Mouse (Mus musculus): ENCODE data around the gene Uchl3. TPM values are rescaled to one million over a fixed set of nuclear protein-coding genes. Genes with fewer than 3 reads are reported as not detected.

Uchl3 gene
- polyA plus RNA-seq, 1 experiment from 2014 or later, result 95.2 TPM

DNA sequence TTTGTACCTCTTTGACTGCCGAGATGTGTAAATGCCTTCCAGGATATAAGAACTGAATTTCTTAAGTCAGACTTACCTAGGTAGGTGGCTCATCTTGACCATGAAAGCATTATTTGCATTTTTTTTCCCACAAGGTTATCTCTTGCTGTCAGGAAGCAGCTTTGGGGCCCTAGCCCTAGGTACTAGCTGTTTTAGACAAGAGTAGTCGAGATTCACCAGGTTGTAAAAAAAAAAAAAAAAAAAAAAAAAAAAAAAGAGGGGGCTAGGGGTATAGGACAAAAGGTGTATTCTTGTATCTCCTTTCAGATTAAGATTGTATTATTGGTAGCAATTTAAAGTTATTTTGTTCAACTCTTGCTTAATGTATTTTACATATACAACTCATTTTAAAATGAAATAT is 23.2 kb upstream of the Uchl3 start:
- no peak for ATAC-seq (replicated peaks; ENCODE audit: extremely low read depth, insufficient read depth, low FRiP score)
- WGBS, result 76% methylated on average over 2 of the region's 2 CpGs
- H3K4me2 ChIP-seq (ENCODE audit: low read depth, low read length), result no peak overlapping the region
- no peaks in the 10 kb centered on the region for H3K9me3 ChIP-seq (replicated peaks; ENCODE audit: control insufficient read depth, low read length)
- H3K36me3 ChIP-seq (ENCODE audit: control insufficient read depth, insufficient read depth), result peaks cover 7% of the 10 kb centered on the region
- no peaks in the 10 kb centered on the region for H3K27me3 ChIP-seq (ENCODE audit: control insufficient read depth, insufficient read depth, low read length)
- no peak overlapping the region for H3K9ac ChIP-seq (ENCODE audit: low read length)
- no peaks in the 10 kb centered on the region for H3K4me1 ChIP-seq (ENCODE audit: control insufficient read depth, insufficient read depth, low read length)
- H3K4me3 ChIP-seq (ENCODE audit: low read length), result no peak overlapping the region
- H3K27ac ChIP-seq (ENCODE audit: low read length), result no peak overlapping the region

DNA sequence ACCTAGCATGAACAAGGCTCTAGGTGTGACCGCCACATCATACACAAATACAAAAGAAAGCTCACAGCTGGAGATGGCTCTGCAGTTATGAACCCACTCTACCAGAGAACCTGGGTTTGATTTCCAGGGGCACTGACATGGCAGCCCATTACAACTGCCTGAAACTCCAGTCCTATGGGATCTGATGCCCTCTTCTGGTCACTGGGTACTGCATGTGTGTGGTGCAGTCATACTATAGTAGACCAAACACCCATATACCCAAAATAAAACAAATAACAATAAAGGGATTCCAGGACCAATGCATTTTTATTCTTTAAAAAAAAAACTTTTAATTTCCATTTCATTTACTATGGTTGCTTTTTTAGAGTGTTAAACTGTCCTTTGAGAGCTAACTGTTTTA is 18.0 kb upstream of the Uchl3 start:
- H3K36me3 ChIP-seq (ENCODE audit: control insufficient read depth, insufficient read depth), result peaks cover 7% of the 10 kb centered on the region
- H3K4me1 ChIP-seq (ENCODE audit: control insufficient read depth, insufficient read depth, low read length), result peaks cover 3% of the 10 kb centered on the region
- 100% methylated on average over 1 of the region's 1 CpGs for WGBS
- no peak for ATAC-seq (replicated peaks; ENCODE audit: extremely low read depth, insufficient read depth, low FRiP score)
- no peaks in the 10 kb centered on the region for H3K9me3 ChIP-seq (replicated peaks; ENCODE audit: control insufficient read depth, low read length)
- no peak overlapping the region for H3K4me3 ChIP-seq (ENCODE audit: low read length)
- H3K4me2 ChIP-seq (ENCODE audit: low read depth, low read length), result no peak overlapping the region
- H3K9ac ChIP-seq (ENCODE audit: low read length), result no peak overlapping the region
- no peaks in the 10 kb centered on the region for H3K27me3 ChIP-seq (ENCODE audit: control insufficient read depth, insufficient read depth, low read length)
- no peak overlapping the region for H3K27ac ChIP-seq (ENCODE audit: low read length)

DNA sequence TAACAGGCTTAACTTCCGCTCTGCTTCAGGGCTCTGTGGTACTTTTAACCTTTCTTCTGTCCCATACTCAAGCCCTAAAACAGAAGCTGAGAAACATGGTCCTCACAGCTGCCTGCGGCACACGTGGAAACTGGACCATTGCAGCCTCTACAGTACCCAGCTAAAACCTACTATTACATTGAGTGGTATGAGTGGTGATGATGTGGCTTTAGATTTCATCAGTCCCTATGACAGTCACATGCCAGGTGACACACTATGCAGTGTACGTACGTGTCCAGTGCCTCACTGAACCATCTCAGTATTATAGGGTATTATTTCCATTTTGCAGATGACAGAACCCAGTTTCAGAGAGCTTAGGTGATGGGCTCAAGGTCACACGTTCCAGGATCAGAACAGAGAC is 16.4 kb upstream of the Uchl3 start:
- Histone ChIP-seq H3K36me3 (ENCODE audit: control insufficient read depth, insufficient read depth) (peaks cover 7% of the 10 kb centered on the region), H3K4me3 (ENCODE audit: low read length) (no peak overlapping the region), H3K9me3 (replicated peaks; ENCODE audit: control insufficient read depth, low read length) (no peaks in the 10 kb centered on the region), H3K9ac (ENCODE audit: low read length) (no peak overlapping the region), H3K27ac (ENCODE audit: low read length) (no peak overlapping the region), H3K27me3 (ENCODE audit: control insufficient read depth, insufficient read depth, low read length) (no peaks in the 10 kb centered on the region), H3K4me1 (ENCODE audit: control insufficient read depth, insufficient read depth, low read length) (peaks cover 3% of the 10 kb centered on the region), H3K4me2 (ENCODE audit: low read depth, low read length) (no peak overlapping the region)
- 83% methylated on average over 6 of the region's 6 CpGs for WGBS
- no peak for ATAC-seq (replicated peaks; ENCODE audit: extremely low read depth, insufficient read depth, low FRiP score)

DNA sequence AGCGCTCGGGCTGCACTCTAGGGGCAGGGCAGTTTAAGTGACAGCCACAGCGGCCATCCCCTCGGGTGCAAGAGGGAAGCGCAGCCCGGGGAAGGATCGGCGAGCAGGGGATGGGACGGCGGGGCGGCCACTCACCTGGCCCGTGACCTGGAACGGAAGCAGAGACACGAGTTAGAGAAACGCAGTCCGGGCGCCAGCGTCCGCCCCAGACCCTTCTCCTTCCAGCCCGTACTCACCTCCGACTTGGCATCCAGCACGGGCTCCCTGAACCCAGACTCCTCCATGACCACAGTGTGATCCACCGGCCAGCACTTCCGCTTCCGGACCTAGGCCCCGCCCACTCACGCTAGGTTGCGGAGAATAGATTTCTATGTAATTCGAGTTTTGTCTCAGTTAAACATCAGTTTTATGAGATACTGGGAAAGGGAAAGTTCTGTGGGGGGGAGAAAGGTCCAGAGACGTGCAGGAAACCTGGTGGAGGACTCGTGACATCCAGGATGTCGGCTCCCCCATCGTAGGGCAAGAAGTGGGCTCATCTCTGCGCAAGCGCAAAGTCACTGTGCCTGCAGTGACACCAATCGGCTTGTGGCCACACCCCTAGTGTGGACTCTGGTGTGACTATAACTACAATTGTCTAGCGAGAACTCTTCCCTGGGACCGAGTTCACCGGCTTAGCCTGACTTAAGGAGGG is 13.5 kb upstream of the Uchl3 start, which contains the start of gene Commd6:
Commd6 (minus strand) TSS at position 534 of the 691 bp plus-strand sequence.
- Histone ChIP-seq H3K9me3 (replicated peaks; ENCODE audit: control insufficient read depth, low read length) (no peaks in the 10 kb centered on the region), H3K27ac (ENCODE audit: low read length) (peak within 1 kb of the TSS; percentile 83), H3K36me3 (ENCODE audit: control insufficient read depth, insufficient read depth) (peaks cover 3% of the 10 kb centered on the region; the same call in 1 of the 2 replicates), H3K4me1 (ENCODE audit: control insufficient read depth, insufficient read depth, low read length) (peaks cover 3% of the 10 kb centered on the region), H3K9ac (ENCODE audit: low read length) (peak within 1 kb of the TSS; percentile 88), H3K27me3 (ENCODE audit: control insufficient read depth, insufficient read depth, low read length) (no peaks in the 10 kb centered on the region), H3K4me3 (ENCODE audit: low read length) (peak within 1 kb of the TSS; percentile 94), H3K4me2 (ENCODE audit: low read depth, low read length) (peak within 1 kb of the TSS; percentile 93)
- under 1% methylated on average over 39 of the region's 39 CpGs for WGBS
- peak; percentile 99 for ATAC-seq (replicated peaks; ENCODE audit: extremely low read depth, insufficient read depth, low FRiP score)

DNA sequence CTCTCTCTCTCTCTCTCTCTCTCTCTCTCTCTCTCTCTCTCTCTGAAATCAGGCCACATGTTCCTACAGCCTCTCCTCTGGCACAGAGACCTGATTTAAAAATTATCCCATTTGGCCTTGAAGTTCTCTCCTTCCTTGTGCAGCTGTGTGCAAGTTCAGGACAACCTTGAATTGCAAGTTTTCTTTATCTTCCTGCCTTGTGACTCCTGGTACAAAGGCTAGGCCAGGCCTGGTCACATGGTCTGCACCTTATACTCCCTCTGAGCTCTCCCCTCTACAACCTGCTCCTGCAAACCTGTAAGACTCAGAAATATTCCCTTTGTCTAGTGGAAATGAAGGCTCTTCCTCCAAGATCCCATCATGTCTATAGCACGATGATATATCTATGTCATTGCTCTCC is 8.8 kb upstream of the Uchl3 start:
- H3K4me1 ChIP-seq (ENCODE audit: control insufficient read depth, insufficient read depth, low read length), result no peaks in the 10 kb centered on the region
- H3K9ac ChIP-seq (ENCODE audit: low read length), result no peak overlapping the region
- no peaks in the 10 kb centered on the region for H3K36me3 ChIP-seq (ENCODE audit: control insufficient read depth, insufficient read depth)
- H3K4me2 ChIP-seq (ENCODE audit: low read depth, low read length), result no peak overlapping the region
- no peaks in the 10 kb centered on the region for H3K9me3 ChIP-seq (replicated peaks; ENCODE audit: control insufficient read depth, low read length)
- no peak overlapping the region for H3K4me3 ChIP-seq (ENCODE audit: low read length)
- 75% methylated on average over 1 of the region's 1 CpGs for WGBS
- no peaks in the 10 kb centered on the region for H3K27me3 ChIP-seq (ENCODE audit: control insufficient read depth, insufficient read depth, low read length)
- ATAC-seq (replicated peaks; ENCODE audit: extremely low read depth, insufficient read depth, low FRiP score), result no peak
- H3K27ac ChIP-seq (ENCODE audit: low read length), result no peak overlapping the region

DNA sequence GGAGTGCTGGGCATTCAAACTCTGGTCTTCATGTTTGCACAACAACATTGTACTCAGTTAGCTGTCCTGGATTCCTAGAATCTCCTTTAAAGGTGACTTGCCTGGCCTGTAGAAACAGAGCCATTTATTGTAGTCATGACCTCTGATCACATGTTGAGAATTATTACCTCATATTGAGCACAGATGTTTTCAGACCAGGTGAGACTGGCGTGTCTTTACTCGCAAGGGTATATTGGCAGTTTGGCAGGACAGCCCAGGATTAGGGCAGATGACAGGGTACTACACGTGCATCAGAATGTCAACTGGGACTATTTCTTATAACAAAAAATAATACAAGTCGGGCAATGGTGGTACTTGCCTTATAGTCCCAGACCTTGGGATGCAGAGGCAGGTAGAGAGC is 3.2 kb upstream of the Uchl3 start:
- 73% methylated on average over 4 of the region's 4 CpGs for WGBS
- no peaks in the 10 kb centered on the region for H3K27me3 ChIP-seq (ENCODE audit: control insufficient read depth, insufficient read depth, low read length)
- no peaks in the 10 kb centered on the region for H3K36me3 ChIP-seq (ENCODE audit: control insufficient read depth, insufficient read depth)
- no peak overlapping the region for H3K9ac ChIP-seq (ENCODE audit: low read length)
- no peak overlapping the region for H3K27ac ChIP-seq (ENCODE audit: low read length)
- no peak overlapping the region for H3K4me3 ChIP-seq (ENCODE audit: low read length)
- H3K4me1 ChIP-seq (ENCODE audit: control insufficient read depth, insufficient read depth, low read length), result peaks cover 2% of the 10 kb centered on the region; the same call in 1 of the 2 replicates
- H3K4me2 ChIP-seq (ENCODE audit: low read depth, low read length), result no peak overlapping the region
- no peaks in the 10 kb centered on the region for H3K9me3 ChIP-seq (replicated peaks; ENCODE audit: control insufficient read depth, low read length)
- ATAC-seq (replicated peaks; ENCODE audit: extremely low read depth, insufficient read depth, low FRiP score), result no peak

DNA sequence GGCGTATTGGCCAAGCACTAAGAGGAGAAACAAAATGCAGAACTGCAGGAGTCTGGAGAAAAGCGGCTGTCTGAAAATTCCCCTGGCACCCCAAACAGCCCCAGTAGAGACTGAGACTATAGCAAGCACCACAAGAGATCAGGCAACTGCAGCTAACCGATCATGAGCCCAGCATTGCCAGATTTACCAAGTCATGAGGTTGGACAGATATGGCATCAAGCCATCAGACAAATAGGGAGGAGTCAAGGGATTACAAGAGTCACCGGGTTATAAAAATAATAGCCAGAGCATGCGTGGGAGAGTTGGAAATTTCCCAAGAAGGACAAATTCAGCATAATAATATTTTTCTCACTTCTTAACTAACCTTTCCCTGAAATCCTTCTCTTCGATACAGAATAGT is 1.2 kb upstream of the Uchl3 start:
- no peak overlapping the region for H3K4me3 ChIP-seq (ENCODE audit: low read length)
- no peak overlapping the region for H3K4me2 ChIP-seq (ENCODE audit: low read depth, low read length)
- WGBS, result 71% methylated on average over 6 of the region's 6 CpGs
- no peak for ATAC-seq (replicated peaks; ENCODE audit: extremely low read depth, insufficient read depth, low FRiP score)
- H3K9me3 ChIP-seq (replicated peaks; ENCODE audit: control insufficient read depth, low read length), result no peaks in the 10 kb centered on the region
- H3K4me1 ChIP-seq (ENCODE audit: control insufficient read depth, insufficient read depth, low read length), result peaks cover 2% of the 10 kb centered on the region; the same call in 1 of the 2 replicates
- no peaks in the 10 kb centered on the region for H3K27me3 ChIP-seq (ENCODE audit: control insufficient read depth, insufficient read depth, low read length)
- no peak overlapping the region for H3K9ac ChIP-seq (ENCODE audit: low read length)
- H3K36me3 ChIP-seq (ENCODE audit: control insufficient read depth, insufficient read depth), result no peaks in the 10 kb centered on the region
- no peak overlapping the region for H3K27ac ChIP-seq (ENCODE audit: low read length)

DNA sequence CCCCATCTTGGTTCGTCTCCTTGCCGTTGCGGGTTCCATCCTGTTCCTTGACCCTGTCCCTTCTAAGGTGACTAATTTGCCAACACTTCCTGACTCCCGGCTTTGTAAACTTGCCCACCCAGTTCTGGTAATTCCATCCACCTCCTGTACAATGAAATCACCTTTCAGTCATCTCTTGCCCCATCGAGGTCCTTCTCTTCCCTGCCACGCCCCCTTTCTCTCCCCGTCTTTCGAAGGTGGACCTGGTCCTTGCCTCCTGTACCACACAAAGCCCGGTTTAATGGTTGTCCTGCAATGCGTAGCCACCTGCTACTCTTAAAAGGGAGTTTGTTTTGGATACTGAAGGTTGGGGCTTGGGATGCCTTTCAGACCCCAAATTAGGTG is 751 bp downstream of the Uchl3 start:
- Histone ChIP-seq H3K4me1 (ENCODE audit: control insufficient read depth, insufficient read depth, low read length) (peaks cover 2% of the 10 kb centered on the region; the same call in 1 of the 2 replicates), H3K9me3 (replicated peaks; ENCODE audit: control insufficient read depth, low read length) (no peaks in the 10 kb centered on the region), H3K36me3 (ENCODE audit: control insufficient read depth, insufficient read depth) (no peaks in the 10 kb centered on the region), H3K27ac (ENCODE audit: low read length) (no peak overlapping the region), H3K4me2 (ENCODE audit: low read depth, low read length) (peak overlapping the region; percentile 87), H3K27me3 (ENCODE audit: control insufficient read depth, insufficient read depth, low read length) (no peaks in the 10 kb centered on the region), H3K9ac (ENCODE audit: low read length) (peak overlapping the region; percentile 85), H3K4me3 (ENCODE audit: low read length) (peak overlapping the region; percentile 90)
- WGBS, result 3% methylated on average over 10 of the region's 10 CpGs
- ATAC-seq (replicated peaks; ENCODE audit: extremely low read depth, insufficient read depth, low FRiP score), result no peak

DNA sequence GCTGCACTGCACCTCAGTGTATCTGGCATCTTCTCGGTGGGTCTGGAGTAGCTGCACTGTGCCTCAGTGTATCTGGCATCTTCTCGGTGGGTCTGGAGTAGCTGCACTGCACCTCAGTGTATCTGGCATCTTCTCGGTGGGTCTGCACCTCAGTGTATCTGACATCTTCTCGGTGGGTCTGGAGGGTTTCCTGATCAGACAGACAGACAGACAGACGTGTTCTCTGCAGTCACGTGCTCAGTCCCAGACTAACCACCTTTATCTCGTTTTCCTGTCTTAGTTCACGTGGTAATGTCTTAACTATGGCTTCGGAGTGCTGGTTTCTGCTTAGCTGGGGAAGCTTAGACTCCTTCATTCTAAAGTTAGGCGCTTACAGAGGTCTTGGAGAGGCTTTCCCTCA is 2.5 kb downstream of the Uchl3 start:
- no peak overlapping the region for H3K9ac ChIP-seq (ENCODE audit: low read length)
- no peak overlapping the region for H3K4me3 ChIP-seq (ENCODE audit: low read length)
- WGBS, result 65% methylated on average over 10 of the region's 10 CpGs
- H3K9me3 ChIP-seq (replicated peaks; ENCODE audit: control insufficient read depth, low read length), result no peaks in the 10 kb centered on the region
- no peak for ATAC-seq (replicated peaks; ENCODE audit: extremely low read depth, insufficient read depth, low FRiP score)
- H3K36me3 ChIP-seq (ENCODE audit: control insufficient read depth, insufficient read depth), result no peaks in the 10 kb centered on the region
- no peaks in the 10 kb centered on the region for H3K27me3 ChIP-seq (ENCODE audit: control insufficient read depth, insufficient read depth, low read length)
- H3K27ac ChIP-seq (ENCODE audit: low read length), result no peak overlapping the region
- peaks cover 2% of the 10 kb centered on the region; the same call in 1 of the 2 replicates for H3K4me1 ChIP-seq (ENCODE audit: control insufficient read depth, insufficient read depth, low read length)
- no peak overlapping the region for H3K4me2 ChIP-seq (ENCODE audit: low read depth, low read length)
